8 mouse cellular contexts compared by ENCODE assay signal in the genomic region with DNA sequence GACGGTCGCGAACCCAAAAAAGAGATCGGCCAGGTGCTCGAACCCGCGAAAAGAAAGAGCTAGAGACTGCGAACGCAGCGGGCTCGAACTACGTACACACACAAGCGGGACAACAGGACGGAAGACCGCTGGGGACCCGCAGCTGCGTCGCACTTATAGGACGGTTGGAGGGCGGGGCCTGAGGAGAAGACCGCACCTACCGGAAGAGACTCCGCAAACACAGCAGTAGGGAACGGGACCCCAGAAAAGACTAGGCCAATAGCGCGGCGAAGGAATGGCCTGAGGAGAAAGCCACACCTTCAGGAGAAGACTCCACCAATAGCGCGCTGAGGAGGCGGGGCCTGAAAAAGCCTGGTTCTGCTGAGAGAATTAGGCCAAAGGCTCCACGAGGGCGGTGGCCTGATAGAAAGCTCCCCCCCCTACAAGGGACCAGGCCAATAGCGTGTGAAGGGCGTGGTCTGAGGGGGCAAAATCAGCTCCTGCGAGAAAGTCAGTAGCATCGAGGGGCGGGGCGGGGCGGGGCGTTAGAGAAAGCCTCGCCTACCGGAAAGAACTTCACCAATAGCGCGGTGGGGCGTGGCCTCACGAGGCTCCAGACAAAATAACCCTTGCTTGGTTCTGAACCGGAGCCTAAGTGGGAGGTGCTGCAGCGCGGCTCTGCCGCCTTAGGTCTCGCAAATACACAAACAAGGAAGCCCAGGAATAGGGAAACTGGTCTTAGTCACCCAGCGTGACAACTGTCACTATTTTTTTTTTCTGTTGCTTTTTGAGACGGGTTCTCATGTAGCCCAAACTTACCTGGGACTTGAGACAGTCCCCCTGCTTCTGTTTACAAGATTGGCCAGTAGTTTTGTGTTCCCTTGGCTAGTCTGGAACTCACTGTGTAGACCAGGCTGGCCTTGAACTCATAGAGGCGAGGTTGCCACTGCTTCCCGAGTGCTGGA. TPM values are rescaled to one million over a fixed set of nuclear protein-coding genes. Genes with fewer than 3 reads are reported as not detected.
DNase-seq lines count a peak whose midpoint lies in the region; ATAC-seq lines count a peak whose summit lies in the region.

A gene (minus strand): TSS at position 313 of the 944 bp plus-strand sequence.

- H3K27ac ChIP-seq in hindbrain, embryonic 11.5 days (ENCODE audit: low read depth, low read length) = peak within 1 kb of the TSS; percentile 67

- H3K27me3 ChIP-seq in hindbrain, embryonic 11.5 days (ENCODE audit: control insufficient read depth, insufficient read depth, low read length) = no peaks in the 10 kb centered on the region

- ATAC-seq in hindbrain, embryonic 11.5 days (ENCODE audit: low FRiP score) = peak; percentile 97

- WGBS in hindbrain, embryonic 11.5 days = 2% methylated on average over 55 of the region's 55 CpGs

- H3K4me2 ChIP-seq in hindbrain, embryonic 11.5 days (replicated peaks; ENCODE audit: low read depth, low read length) = peak within 1 kb of the TSS; percentile 83

- peak within 1 kb of the TSS; percentile 70 for H3K9ac ChIP-seq in hindbrain, embryonic 11.5 days (ENCODE audit: low read depth, low read length)

- DNase-seq in Muller cell, postnatal 12 days (ENCODE audit: inconsistent ontology term) = peak; percentile 100
- DNase-seq in cerebellum, adult 9-11 months = peak; percentile 100
- peak; percentile 98 to 100 for DNase-seq in frontal cortex, adult 2 months (ENCODE audit: extremely low spot score in 1 of 2, low spot score in 1 of 2)
- DNase-seq in hindbrain, embryonic 11.5 days (ENCODE audit: low spot score) = peak; percentile 99
- peak; percentile 95 to 96 for DNase-seq in layer of hippocampus, postnatal 10 days (ENCODE audit: low spot score in 2 of 2)
- DNase-seq in lung, postnatal 10 days = peak; percentile 100
- DNase-seq in ovary, postnatal 36 days (ENCODE audit: low spot score) = peak; percentile 97
- DNase-seq in thymus, postnatal 25 days = peak; percentile 98

- peaks cover 5% of the 10 kb centered on the region; the same call in 1 of the 2 replicates for H3K4me1 ChIP-seq in hindbrain, embryonic 11.5 days (replicated peaks; ENCODE audit: control insufficient read depth, insufficient read depth, low read length)

- H3K4me3 ChIP-seq in hindbrain, embryonic 11.5 days (ENCODE audit: low read depth, low read length) = peak within 1 kb of the TSS; percentile 57

- H3K9me3 ChIP-seq in hindbrain, embryonic 11.5 days (ENCODE audit: control insufficient read depth, low read length) = no peaks in the 10 kb centered on the region

- H3K36me3 ChIP-seq in hindbrain, embryonic 11.5 days (ENCODE audit: control insufficient read depth, insufficient read depth, low read length) = no peaks in the 10 kb centered on the region

RNA-seq across cellular contexts. Expression of the gene that starts here (rescaled TPM):
- 24.6 and 27.8 TPM in 2 replicates for polyA plus RNA-seq in frontal cortex, adult 2 months (2012; rRNA removed)
- polyA plus RNA-seq in hindbrain, embryonic 11.5 days (2014; fragmentation: Nextera tagmentation; extraction: Ambion mirVana) = 9.9 and 10.3 TPM in 2 replicates
- 10 to 100 TPM; 15.7 to 18.1 TPM for total RNA-seq in layer of hippocampus, postnatal 10 days (2021)

Comparison
In these comparisons a context has a peak if more than half of its experiments do, and no peak if none do; other contexts are left out.
1. Peak in every context shown above with its lines: DNase-seq, ATAC-seq, H3K4me3 ChIP-seq and H3K27ac ChIP-seq.